Mouse (Mus musculus) stomach, postnatal 0 days (tissue): ENCODE results near the gene Phf19.

ENCODE experiments used
- CTCF ChIP-seq: IDR thresholded peaks from 2 replicates; pipeline ENCODE4 v1.5.1; 2016; ENCODE audit warnings: antibody characterized with exemption, low read depth, mild to moderate bottlenecking, moderate library complexity
- EP300 ChIP-seq: optimal IDR thresholded peaks from 2 replicates; pipeline ENCODE3; 2016; ENCODE audit warnings: antibody characterized with exemption

DNA sequence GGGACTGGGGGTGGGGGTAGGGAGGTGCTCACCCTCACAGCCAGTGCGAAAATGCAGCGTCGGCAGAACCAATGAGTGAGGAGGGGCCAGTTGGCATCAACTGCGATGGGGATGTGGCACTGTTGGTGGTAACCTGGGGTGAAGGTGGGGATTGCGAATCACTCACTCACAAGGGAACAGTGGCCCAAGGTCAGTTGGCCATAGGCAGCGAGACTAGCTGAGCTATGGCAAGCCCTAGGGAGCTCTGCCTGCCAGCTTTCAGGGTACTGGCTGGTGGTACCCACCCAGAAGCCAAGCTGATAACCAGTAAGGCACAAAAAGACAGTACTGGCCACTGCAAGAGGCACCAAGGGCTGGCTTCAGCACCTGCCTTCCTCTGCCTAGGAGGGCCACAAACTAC lies 7.4 kb downstream of the Phf19 start:
- TF ChIP-seq CTCF (no peak), EP300 (no peak)
